Mouse (Mus musculus): ENCODE measurements around the gene Gm8050.
"Not testable (repeated sequence)": the region's sequence is repeated elsewhere in the genome, so short reads cannot be mapped to it uniquely, and the experiment has no call there.

Gene Gm8050

DNA sequence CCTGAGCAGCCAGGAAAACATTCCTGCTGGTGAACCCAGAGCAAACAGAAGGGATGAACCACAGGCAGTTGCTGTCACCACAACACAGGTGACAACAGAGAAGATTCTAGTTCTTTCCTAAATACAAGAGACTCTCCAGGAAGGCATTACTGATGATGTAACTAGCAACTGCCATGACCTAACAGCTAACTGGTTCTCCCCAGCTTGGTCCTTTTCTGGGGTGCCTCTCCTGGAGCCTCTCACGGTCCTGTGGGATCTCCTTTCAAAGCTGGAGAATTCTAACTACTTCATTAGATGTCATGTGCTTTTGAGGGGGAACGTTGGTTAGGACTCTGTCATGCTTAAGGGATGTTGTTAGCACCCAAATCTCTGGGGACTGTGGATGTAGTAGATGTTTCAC lies at the start of gene Gm8050:
Gene Gm8050, minus strand, starts transcription at position 101 of the 400 bp plus-strand sequence.
- DNase-seq: not testable (repeated sequence)

DNA sequence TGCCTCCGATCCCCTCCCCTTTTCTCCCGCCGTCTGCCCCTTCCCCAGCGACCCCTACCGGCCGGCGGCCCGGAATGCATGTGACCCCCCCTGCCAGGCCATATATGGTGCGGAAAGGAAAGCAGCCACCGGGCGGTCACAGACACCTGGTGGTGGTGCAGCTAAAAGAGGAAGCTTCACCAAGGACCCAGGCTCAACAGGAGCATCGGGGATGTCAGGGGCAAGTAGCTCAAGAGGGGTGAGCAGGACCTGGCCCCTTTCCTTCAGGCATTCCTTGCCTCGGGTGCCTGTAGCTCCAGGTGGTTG lies 37.1 kb upstream of the Gm8050 start:
- DNase-seq: peak; percentile 6

DNA sequence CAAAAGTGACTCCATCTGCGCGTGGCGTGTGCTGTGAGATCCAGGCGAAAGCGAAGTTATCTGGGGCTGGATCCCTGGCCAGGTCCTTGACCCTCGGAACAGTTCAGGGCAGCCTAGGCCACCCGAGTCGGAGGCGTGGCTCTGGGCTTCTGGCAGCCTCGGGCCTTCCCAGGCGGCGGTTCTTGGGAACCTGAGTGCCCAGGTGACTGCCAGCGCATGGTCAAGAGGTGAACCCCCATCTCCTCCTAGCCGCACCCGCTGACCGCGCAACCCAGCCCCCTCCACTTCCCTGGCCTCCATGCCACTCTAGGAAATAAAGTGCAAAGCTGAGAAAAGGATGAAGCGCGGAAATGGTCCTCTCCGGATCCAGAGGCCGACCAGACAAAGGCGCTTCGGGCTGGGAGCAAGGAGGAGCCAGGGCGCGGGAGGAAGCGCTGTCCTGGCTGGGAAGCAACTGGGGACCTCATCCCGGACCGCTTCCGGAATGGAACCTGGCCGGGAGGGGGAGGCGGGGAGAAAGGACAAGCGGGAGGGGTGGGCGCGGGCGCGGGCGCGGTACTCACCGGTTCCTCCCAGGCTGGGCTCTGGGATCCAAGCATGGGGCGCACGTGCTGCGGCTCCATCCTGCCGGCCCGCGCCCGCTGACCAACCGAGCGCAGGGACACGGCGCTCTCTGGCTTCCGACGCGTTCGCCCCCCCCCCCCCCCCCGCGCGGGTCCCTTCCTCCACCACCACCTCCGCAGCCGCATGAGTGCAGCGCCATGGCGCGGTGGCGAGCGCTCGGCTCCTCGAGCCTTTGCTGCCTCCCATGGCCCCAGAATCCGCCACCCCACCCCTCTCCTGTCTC lies 36.6 kb upstream of the Gm8050 start:
- peak; percentile 4 for DNase-seq

DNA sequence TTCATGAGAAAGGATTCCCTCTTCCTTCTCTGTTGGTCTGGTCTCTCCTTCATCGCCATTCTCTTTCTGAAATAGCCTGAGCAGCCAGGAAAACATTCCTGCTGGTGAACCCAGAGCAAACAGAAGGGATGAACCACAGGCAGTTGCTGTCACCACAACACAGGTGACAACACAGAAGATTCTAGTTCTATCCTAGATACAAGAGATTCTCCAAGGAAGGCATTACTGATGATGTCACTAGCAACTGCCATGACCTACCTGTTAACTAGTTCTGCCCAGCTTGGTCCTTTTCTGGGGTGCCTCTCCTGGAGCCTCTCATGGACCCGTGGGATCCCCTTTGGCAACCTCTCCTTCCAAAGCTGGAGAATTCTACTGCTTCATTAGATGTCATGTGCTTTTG lies 22.2 kb upstream of the Gm8050 start, which contains the start of gene Gm3636:
Gene Gm3636, minus strand, starts transcription at position 101 of the 400 bp plus-strand sequence.
- not testable (repeated sequence) for DNase-seq

DNA sequence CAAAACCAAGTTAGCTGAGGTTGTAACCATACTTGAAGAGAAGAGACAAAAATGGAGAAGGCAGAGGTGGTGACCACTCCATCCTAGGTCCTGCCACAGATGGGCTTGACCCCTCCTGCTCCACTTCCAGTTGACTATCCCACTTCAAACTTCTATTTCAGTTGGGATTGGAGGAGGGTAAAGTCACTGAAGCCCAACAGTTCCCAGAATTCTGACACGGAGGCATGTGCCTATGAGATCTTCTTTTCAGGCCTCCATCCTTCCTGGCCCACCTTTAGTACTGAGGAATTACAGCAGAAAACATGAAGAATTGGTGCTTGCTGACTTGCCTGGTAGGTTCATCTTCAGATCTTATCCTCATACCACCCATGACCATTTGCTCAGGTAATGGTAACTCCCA lies 36.0 kb downstream of the Gm8050 start, which contains the start of gene Gm10251:
Gene Gm10251, minus strand, starts transcription at position 101 of the 400 bp plus-strand sequence.
- not testable (repeated sequence) for DNase-seq

Data from right cerebral cortex, postnatal 25 days (tissue).